Mouse (Mus musculus): Measurements from ENCODE around the gene Epsti1. TPM values are rescaled to one million over a fixed set of nuclear protein-coding genes. Genes with fewer than 3 reads are reported as not detected.

The Epsti1 gene
- 27.6 TPM for polyA plus RNA-seq (2014; fragmentation: Illumina TruSeq; extraction: RNeasy Lipid Tissue Mini Kit (QIAGEN cat#74804); ENCODE audit: low read depth, low replicate concordance)

DNA sequence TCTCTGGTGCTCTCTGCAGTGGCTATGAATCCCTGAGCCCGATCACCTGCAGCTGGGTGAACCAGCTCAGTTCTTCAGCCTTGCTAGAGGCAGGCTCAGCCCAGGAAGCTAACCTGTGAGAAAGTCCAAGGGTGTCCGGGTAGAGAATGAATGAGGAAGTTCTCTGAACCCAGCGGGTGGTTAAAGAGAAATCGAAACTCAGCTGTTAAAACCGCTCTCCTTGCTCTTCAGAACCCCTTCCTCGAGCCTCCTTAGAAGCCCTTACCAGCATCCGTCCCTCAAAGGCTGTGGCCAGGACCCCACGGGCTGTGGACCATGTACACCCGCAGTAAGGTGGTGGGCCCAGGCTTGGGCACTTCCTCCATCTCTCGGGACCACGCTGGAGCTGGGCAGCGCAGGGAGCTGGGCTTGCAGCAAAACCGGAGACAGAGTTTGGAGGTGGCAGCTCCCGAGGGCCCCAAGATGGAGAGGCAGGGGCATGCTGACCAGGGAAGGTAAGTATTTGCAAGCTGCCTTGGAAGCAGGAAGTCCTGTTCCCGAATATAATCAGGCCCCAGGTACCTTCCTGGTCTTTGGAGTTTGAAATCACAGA, at the start of gene Epsti1:
Epsti1 (plus strand) TSS at position 69 of the 592 bp plus-strand sequence.

DNA sequence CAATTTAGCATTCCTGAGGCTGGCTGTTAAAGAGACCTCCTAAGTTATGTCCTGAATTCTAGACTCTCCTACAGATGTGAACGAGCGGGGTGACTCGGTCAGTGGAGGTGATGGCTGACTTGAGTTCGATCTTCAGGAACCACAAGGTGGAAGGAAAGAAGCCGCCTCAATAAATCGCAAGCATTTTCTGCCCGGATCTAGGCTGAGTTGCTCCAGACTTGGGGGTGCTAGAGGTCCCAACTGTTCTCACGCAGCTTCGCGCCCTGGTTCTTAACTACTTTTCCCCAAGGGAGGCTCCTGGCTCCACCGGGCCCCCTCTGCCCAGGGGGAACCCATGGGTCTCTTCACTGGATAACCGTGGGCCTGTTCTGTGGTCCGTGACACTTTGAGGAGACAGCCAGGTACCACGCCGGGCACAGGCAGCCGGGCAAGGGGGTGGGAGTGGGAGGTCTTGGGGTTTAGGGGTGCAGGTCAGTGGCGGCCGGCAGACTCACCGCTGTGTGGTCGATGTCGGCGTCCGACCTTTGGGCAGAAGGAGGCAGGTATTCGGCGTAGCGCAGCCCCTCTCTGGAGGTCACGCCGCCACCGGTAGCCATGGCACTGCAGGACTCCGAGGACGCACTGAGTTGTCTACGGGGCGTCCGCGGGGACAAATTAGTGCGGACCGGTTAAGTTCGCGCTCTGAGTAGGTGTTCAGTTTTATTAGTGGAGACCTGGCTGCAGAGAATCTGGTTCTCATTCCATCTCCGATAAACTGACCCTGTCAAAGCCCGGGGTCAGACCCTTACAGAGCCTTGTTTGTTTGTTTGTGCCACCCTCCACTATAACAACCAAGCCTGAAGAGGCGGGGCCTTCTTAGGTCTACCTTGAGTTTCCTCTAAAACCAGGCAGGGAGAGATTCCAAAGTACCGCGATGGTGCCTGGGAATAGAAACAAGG, 29.5 kb upstream of the Epsti1 start, which contains the start of gene Dnajc15:
Dnajc15 (minus strand) TSS at position 822 of the 938 bp plus-strand sequence.

Other genes with a start within 250 kb of the Epsti1 start
- gene Dnajc15, start 29.1 kb upstream of the Epsti1 start, polyA plus RNA-seq (2014; fragmentation: Illumina TruSeq; extraction: RNeasy Lipid Tissue Mini Kit (QIAGEN cat#74804); ENCODE audit: low read depth, low replicate concordance): 1,061 TPM
- not detected for gene Fam216b, start 184.8 kb downstream of the Epsti1 start, polyA plus RNA-seq (2014; fragmentation: Illumina TruSeq; extraction: RNeasy Lipid Tissue Mini Kit (QIAGEN cat#74804); ENCODE audit: low read depth, low replicate concordance)

Measured in testis, adult 10 weeks (tissue).